Mouse (Mus musculus) gastrocnemius, adult 8-10 months (tissue): ENCODE measurements around the gene Akr1c21. TPM values are rescaled to one million over a fixed set of nuclear protein-coding genes. Genes with fewer than 3 reads are reported as not detected.
"Not testable (repeated sequence)": the region's sequence is repeated elsewhere in the genome, so short reads cannot be mapped to it uniquely, and the experiment has no call there.

Experiments
- DNase-seq, 2 experiments: peaks; one replicate each; pipeline ENCODE4 v3.0.0; 2022; ENCODE audit warnings: low spot score in 2 of 2
- total RNA-seq, 4 experiments: library from RNA; stranded (reverse); gene quantifications; 2 replicates each; pipeline ENCODE4 v1.2.4; 2022

Gene Akr1c21
- not detected for total RNA-seq

DNA sequence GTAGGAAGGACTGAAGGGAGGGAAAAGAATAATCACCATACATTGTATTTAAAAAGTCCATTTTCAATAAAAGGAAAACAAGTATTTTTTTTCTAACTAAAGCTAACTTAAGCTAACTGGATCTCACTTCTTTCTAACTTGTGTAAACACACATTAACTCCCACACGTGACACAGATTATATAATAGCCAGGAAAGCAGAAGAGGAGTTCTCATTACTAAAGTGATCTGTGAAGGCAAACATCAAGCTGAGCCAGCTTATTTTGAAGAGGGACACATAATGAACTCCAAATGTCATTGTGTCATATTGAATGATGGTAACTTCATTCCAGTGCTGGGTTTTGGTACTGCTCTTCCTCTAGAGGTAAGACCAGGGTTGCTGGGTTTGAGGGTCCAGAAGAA, at the start of gene Akr1c21:
Akr1c21 (plus strand) TSS at position 205 of the 400 bp plus-strand sequence.
- no peak for DNase-seq

DNA sequence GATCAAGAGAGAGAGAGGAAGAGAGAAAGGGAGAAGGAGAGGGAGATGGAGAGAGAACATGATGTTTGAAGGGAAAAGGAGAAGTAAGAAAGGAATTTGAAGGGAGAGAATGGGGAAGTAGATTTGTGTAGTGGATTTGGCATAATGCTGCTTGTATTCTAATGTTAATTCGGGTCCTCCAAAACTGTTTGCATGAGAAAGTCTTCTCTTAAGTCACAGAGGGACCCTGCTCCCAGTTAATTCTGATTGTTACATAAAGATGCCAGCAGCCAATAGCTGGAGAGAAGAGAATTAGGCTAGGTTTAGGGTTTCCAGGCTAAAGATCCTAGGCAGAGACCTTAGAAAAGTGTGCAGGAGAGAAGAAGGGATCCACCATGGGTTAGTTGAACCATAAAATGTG, 14.7 kb upstream of the Akr1c21 start:
- DNase-seq: no peak

DNA sequence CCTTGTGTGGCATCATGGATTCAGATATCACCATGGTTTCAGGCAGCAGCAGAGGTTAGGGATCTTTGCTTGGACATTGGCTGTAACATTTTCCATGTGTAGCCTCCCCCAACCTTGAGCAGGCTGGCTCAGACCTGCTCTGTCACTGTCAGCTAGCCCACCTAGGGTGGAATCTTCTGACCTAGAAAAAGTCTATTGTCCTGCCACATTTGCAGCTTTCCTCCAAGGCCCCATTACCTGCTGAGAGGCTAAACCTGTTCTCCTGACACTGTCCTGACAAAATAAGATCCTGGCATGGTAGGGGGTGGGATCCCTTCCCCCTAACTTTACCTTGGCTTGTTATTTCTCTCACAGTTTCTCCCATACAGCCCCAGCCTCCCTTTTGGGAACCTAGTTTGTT, 13.4 kb upstream of the Akr1c21 start:
- DNase-seq: no peak

DNA sequence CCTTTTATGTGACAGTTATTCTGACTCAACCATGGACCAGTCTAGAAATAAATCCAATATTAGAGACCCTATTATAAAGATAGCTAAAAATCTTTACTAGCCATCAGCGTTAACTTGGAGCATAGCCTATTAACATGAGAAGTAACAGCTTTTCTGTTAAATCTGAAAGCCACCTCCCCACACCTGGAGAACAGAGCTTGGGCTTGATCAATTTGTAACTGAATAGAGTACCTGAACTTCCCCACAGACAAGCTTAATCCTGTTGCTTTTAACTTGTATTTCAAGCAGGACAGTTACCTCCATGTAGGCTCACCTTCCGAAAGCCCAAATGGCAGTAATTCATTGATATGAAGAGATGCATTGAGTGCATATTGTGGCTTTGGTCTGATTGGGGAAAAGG, 7.9 kb upstream of the Akr1c21 start:
- DNase-seq: no peak

DNA sequence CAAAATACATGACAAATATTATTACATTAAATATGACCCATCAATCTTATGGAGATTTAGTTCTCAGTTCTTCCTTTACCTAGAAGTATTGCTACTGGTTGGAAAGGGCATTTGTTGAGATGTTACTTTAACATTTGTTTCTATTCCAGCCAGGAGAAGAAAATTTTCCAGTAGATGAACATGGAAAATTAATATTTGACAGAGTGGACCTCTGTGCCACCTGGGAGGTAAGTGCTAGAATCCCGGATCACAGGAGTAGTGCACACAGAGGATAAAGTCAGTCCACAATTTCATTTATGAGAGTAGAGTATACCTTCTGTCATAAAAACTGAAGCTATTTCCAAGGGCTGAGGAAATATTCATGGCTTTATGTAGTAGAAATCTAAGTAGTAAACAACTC, 3.0 kb downstream of the Akr1c21 start:
- DNase-seq: no peak

DNA sequence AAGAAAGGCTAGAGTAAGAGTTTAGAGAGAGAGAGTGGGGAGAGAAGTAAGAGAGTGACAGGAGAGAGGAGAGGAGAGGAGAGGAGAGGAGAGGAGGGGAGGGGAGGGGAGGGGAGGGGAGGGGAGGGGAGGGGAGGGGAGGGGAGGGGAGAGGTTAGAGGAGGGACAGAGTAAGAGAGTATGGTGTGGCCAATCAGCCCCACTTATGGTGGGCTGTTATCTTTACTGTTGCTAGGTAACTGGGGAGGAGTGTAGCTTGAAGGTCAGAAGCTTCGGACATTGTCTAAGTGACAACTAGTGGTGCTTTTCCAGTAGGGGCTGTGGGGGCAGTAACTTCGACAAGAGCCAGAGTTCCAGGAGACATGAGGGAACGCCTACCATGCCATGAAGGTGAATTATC, 29.6 kb downstream of the Akr1c21 start:
- DNase-seq: not testable (repeated sequence)

DNA sequence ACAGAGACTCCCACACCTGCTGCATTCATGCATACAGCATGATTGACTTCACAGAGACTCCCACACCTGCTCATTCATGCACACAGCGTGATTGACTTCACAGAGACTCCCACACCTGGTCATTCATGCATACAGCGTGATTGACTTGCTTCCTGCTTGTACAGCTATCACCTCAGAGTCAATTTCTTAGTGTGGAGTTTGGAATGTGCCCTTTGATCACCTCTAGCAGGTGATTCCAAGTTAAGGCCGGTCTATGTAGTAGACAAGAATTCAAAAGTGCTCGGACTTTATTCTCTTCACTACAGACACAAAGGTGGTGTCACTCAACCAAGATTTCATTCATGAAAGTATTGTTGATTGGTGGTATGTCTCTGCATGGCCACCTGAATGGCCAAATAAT, 32.9 kb downstream of the Akr1c21 start:
- no peak for DNase-seq

DNA sequence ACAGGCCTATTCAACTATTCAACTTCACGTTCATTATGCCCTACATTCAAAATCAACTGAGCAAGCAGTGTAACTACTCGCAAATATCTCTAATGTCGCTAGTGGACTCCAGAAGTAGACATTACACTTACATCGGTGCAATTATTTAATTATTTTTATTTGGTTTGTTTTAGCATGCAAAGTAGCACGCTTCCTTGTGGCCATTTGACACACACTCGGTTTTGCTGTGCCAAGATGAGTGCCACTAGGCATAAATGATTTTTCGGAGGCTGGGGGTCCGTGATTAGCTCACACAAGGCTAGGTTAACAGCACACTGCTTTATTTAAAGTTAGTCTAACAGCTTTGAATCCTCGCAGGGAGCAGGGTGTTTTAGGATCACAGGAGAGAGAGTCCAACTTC, 34.7 kb downstream of the Akr1c21 start:
- no peak for DNase-seq

DNA sequence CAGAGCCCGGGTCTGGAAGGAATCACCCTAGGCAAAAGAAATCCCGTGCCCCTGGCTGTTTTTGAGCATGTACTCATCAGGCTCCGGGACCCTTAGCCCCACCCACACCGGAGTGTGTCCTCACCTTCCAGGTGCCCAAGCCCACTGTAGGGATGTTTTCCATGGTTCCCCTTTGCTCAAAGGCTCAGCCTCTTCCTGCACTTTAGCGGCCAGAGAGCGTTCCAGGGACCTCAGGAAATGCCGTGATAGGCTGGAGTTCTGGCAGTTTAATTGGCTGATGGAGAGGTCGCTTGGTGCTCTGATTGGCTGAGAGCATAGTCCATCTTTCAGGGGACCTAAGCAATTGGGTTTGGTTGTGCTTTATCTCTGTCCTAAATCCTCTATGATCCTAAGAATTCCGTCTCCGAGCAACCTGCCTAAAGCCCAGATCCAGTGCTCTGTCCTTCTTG, 35.1 kb downstream of the Akr1c21 start, which contains the start of gene Akr1e1:
Akr1e1 (minus strand) TSS at position 214 of the 449 bp plus-strand sequence.
- peak; percentile 79 to 82 for DNase-seq

DNA sequence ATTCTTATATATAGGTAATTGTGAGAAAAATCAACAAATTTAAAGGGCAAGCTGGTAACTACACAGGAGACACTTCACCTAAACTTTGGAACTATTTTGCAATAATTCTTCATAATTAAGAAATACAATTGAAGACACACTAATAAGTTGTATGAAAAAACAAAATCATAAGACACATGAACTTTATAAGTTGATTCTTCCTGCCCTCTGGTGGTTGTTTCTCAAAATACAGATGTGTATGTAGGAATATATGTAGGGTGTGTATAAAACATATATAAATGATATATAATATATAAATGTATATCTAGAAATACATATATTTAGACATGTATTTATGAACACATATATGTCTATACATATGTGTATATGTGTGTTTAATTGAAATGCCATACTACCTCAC, 37.0 kb downstream of the Akr1c21 start:
- no peak for DNase-seq

Other genes starting within 250 kb of the Akr1c21 start
- gene Akr1c6, start 139.8 kb upstream of the Akr1c21 start, total RNA-seq: under 1 TPM in 1 of 4 experiments, not detected in 3; 0.46 TPM
- not detected for gene Akr1c20, start 50.7 kb upstream of the Akr1c21 start, total RNA-seq
- gene Akr1e1, start 35.1 kb downstream of the Akr1c21 start, total RNA-seq: 10 to 100 TPM; 12.5 to 17.2 (median 14.0) TPM